Mouse (Mus musculus) embryo, embryonic 11 days (tissue): ENCODE results near the gene Cadm3.

ENCODE experiments used
- DNase-seq: peaks from one replicate; pipeline ENCODE4 v3.0.0-alpha.2; 2015

Cadm3 gene

DNA sequence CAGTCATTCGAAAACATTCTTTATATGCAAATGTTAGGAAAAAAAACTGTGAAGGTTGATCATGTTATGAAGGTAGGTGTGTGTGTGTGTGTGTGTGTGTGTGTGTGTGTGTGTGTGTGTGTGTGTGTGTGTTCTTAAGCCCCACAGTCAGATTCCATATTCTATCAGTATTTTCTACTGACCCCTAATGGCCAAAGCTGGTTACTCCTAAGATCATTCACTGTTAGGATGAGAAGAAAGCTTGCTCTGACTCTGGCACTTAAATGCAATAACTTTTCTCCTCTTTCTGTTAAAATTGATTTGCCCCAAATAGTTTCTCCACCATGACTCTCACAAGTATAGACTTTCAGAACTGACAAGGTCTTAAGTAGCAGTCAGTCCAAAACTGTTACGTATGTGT is 10.8 kb downstream of the Cadm3 start:
- peak; percentile 15 for DNase-seq

DNA sequence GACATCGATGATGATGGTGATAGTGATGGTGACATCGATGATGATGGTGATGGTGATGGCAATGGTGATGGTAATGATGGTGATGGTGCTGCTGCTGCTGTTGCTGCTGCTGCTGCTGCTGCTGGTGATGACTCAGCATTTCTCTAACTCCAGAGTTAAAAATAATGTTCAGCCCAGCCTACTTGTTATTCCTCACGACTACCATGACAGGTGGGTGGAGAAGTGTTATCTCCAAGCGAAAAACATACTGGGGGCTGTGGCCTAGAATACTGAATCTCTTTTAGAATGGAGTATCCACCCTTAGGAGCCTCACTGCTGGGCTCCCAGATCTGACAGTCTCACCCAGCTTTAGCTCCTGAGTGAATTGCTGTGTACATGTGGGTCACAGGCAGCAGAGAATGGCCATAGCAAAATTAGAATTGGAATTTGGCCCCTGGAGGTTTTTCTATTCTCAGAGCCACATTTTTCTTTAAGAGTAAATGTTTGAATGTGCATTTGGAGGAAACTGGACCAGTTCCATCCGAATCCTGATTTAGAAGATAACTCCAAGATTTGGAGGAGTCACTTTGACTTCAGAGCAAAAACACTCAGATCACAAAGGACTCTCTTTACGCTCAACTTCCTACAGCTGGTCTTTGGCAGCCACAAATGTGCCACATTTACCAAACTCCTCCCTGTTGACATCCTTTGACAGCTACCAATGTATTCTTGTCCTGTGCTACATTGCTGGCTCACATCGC is 12.2 kb downstream of the Cadm3 start:
- no peak for DNase-seq

DNA sequence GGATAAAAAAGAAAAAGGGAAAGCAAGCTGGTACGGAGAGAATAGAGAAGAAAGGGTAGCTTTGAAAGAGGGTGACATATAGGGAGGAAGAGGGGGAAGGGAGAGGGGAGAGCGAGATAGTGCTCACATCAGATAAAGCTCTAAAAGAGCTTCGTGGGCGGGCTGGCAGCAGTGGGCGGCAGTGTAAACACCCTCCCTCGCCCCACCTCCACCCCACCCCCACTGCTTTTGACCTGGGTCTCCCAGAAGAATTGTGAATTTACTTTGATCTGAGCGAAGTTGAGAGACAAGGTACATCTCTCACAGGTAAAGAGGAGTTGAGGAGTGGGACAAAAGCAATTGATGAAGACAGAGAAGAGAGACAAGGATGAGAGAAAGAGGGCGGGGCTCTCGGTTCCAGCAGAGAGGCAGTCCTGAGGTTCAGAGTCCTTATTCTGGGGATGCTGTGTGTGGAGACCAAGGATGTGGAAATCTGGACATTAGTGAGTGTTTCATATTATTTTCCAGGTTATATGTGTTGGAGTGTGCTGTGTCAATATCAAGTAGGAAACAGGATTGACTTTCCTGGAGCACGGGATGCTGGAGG is 17.0 kb downstream of the Cadm3 start, which contains the start of gene Aim2:
Aim2 (plus strand) TSS at position 508 of the 586 bp plus-strand sequence.
- DNase-seq = peak; percentile 35

DNA sequence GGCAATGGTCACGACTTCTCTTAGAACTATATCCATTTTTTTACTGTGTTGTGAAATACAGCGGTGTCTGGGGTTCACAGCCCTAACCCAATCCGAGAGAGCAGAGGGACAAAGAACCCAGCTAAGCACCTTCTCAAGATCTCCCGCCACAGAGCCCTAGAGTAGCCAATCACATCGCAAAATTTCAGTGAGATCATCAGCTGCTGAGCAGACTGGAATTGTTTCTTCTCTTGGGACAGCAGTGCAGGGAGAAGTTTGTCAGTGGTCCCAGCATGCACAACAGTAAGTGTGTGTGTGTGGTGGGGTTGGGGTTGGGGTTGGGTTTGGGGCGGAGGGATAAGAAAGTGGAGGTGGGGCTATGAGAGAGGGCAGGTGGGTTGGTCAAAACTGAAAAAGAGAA is 17.5 kb downstream of the Cadm3 start:
- DNase-seq = peak; percentile 83

DNA sequence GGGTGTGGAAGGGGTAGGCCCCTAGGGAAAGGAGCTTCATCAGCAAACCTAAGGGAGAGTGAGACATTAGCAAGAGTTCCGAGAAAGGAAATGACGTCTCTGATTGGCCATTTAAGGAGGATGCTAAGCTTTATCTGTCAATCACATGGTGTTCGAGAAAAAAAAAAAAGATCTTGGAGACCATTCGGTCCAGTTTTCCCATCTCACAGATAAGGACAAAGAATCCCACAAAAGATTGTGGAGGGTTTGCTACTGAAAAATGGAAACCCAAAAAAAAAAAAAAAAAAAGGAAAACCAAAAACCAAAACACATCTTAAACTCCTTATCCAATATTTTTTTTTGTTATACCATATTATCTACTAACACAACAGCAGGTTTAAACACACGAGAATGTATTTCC is 18.3 kb downstream of the Cadm3 start:
- DNase-seq = no peak

DNA sequence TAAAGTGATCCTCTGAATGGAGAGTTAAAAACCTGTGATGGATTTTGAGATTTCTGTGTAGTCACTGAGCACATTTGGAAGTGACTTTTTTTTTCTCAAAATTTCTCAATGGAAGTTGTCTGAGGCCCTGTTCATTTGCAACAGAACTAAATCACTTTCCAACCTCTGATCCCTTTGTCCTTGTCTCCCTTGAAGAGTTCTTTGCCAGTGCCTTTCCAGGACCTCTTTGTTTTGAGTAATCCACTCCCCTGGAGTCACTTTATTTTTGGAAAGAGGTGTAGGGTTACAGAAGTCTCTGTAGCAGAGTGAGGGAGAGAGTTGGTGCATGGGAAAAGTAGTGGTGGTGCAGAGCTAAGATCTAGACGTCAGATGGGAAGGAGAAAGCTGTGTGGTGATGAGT is 19.0 kb downstream of the Cadm3 start:
- no peak for DNase-seq

DNA sequence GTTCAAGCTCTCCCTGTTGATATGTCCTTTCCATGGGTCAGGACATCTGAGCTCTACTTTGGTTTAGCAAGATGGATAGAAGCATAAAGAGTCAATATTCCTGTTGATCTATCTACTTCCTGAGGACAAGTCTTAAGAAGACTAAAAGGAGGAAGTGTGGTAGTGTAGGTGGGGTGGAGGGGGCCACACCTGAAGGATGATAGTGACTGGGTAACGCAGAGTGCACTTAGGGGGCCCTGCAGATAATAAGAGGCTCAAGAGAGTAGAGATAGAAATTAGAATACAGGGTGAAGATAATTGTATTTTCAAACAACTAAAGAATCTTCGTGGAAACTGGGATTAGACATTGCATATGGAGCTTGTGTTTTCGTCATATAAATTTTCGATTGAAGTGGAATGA is 22.4 kb downstream of the Cadm3 start:
- DNase-seq = no peak

DNA sequence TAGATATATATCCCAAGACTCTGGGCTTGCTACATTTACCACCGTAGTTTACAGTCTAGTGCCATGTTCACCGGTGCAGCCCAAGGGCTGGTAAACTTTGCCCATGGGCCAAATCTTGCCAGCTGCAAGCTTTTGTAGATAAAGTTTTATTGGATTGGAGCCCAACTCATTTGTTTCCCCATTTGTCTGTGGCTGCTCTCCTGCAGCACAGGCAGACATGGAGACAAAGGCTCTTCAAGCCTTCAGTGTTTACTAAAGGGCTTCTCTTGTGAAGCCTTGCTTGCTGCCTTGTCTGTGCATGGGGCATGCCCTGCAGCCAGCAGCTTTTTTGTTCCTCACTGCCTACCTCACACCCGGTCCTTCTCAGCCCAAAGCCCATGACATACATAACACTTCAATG is 23.6 kb downstream of the Cadm3 start:
- DNase-seq = no peak

DNA sequence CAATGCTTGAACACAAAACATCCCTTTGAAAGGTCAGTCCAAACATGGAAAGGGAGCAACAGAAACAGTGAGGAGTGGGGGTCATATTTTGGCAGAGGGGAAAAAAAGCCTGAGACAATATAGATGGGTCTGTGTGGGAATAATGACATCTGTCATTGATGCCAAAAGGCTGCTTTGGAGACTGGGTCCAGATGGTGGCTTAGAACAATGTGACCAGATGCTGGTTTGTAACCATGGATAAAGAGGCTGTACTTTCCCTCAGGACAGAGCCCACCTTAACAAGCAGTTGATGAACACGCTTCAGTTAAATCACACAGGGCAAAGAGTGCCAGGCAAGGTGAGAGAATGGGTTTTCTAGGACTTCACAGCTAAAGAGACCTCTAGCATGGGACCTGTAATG is 25.1 kb downstream of the Cadm3 start:
- no peak for DNase-seq

DNA sequence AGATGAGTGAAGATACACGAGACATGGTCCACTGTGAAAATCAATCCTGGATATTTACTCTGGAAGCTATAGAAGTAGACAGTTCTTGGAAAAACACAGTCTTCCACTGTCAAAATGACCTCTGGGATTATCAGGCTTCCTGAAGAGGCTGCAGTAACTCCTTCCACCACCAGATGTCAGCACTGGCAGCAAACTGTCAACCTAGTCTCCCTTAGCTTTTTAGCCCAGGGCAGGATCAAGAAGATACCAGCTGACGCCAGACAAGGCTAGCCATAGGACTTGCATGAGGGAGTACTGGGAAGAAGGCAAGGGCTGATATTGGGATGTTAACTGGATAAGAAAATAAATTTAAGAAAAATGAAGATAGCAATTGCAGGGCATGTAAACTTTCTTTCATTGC is 28.0 kb downstream of the Cadm3 start:
- DNase-seq = peak; percentile 78

DNA sequence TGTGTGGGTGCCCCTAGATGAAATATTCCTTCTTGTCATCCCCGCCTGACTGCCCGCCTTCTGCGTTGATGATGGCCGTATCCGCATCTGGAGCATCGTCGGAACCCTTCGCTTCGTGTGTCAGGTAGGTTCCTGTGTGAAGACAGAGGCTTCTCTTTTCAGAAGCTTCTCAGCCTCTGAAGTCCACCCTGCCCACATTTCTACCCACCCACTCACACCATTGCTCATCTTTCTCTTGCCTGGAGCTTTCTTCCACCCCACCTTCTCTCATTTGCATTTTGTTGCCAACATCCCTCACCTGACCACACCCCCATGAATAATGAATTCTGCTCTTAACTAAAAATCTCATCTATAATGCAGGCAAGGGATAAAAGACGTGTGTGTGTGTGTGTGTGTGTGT is 30.5 kb downstream of the Cadm3 start:
- no peak for DNase-seq

DNA sequence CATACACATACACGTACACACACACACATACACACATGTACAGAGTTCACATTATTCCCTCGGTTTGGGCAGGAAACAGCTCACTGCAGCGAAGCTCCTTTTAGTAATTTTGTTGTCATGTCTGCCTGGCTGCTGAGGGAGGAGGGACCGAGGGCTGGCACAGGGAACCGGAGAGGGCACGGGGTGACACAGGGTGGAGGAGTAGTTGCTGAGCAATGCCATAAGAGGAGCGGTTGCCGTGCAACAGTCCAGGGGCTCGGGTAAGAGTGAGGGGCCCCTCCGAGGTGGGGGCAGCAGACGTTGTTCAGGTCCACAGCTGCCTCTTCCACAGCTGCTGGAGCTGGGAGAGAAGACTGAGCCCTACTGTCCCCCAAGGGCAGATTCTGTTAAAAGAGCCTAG is 31.6 kb downstream of the Cadm3 start:
- no peak for DNase-seq

DNA sequence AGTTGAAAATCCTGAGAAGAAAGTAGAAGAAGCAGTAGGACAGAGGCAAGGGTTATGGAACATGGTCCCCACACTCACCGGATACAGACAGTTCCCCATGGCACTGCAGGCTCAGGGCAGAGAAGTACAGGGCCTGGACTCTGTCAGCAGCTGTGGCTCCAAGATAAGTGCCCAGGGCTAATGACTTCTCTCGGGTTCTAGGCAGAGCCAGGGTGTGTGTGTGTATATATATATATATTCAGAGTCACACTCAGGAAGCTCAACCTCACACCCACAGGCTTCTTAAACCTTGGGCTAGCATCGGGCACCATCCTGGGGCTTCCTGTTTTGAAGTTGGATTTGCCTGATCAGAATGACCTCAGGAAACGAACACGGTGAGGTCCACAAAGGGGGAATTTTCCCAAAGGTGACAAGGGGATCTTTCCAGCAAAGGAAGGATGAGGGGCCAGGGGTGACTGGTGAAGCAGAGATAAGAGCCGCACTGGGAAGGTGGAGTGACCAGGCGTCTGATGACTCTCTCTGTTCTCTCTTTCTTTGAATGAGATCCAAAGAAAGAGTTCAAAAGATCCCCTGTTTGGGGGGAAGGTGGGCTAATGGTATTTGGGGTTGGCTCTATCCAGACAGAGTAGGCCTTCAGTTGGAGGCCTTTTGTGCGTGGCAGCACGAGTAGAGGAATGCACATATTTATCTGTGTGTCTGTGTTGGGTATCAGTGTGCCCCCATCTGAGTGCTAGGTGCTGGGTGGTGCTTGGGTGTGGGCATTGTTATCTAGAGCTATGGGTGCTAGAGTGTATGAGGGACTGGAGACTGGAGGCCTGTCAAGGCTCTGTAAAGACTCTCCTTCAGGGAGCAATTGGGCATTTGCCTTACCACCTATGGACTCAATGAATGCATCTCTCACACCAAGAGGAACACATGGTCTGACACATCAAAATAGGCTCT is 33.9 kb downstream of the Cadm3 start, which contains the start of gene Ackr1:
Ackr1 (minus strand) TSS at position 439 of the 942 bp plus-strand sequence.
- no peak for DNase-seq

DNA sequence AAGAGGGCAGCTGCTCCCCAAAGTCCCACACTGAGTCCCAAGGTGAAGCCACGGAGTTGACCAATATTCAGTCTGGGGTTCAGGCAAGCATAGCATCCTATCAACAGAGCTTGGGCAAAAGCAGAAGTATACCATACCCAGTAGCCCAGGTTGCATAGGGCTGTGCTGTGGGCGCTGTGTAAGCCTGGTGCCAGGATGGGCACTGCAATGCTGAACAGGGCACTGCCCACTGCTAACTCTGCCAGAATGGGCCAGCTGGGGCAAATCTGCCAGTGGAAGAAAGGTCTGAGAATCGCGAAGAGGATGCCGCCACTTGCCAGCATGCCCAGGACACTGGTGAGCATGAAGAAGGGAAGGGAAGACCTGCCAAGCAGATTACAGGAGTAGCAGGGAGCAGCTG is 35.1 kb downstream of the Cadm3 start:
- no peak for DNase-seq

DNA sequence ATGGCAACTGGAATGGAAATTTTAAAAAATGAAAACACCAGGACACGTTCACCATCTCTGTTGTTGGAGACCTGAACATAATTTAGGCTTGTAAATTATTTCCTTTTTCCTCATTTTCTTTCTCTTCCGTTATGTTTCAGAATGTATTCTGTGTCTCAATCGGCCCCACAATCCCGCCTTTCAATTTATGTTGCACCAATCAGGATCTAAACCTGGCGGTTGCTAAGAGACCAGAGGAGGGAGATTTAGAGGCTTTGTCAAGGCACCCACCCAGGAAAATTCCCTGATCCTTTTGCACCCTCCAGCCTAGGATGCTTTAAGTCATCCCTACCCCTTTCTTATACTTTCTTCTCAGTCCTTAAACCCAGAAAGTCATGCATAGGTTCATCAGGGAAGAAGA is 37.8 kb downstream of the Cadm3 start:
- DNase-seq = no peak

DNA sequence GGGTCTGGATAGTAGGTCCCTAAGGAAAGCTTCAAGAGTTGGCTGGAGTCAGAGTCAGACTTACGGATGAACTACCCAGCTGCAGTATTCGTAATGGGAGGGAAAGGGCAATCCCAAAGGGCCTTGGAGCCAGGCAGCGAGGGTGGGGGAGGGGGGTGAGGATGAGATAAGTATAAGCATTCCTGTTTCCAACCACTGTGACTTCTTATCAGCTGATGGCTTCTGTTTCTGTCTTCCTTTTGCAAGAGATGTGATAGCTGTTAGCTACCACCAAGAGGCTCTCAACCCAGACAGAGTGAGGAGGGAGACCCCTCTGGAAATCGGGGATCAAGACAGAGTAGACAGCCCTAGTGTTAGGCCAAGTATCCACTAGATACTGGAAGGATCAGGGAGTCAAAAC is 38.3 kb downstream of the Cadm3 start:
- DNase-seq = no peak

DNA sequence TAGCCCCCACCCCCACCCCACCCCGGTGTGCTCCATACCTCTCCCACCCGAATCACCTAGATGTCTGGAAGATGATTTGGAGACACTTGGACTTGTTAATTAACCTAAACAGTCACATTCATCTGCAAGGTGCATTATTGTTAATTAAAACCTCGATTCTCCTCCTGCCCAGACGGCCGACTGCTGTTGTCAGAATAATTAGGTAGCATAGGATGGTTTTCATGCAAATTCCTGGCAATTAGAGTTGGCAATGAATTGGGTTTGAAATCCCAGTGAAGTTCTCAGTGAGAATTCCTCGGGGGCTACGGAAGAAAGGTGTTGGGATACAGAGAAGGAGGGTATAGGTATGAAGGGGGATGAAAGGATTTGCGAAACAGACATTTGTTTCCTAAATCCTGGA is 39.0 kb downstream of the Cadm3 start:
- no peak for DNase-seq

DNA sequence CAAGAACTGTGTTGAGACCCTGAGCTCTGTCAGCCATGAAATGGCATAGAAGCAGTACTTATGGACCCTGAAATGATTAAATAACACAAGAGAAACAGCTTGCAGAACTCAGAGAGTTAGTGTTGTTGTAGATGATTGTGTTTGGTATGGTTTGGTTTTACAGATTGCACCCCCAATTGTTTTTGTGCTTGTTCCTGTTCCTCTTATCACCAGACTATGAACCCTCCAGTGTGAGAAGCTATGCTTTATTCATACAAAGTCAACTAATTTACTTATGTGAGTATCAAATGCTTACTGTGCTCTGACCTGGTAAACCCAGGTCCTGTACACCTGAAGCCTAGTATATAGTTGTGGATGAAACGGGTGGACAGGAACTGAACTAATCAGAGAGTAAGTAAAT is 40.9 kb downstream of the Cadm3 start:
- no peak for DNase-seq

DNA sequence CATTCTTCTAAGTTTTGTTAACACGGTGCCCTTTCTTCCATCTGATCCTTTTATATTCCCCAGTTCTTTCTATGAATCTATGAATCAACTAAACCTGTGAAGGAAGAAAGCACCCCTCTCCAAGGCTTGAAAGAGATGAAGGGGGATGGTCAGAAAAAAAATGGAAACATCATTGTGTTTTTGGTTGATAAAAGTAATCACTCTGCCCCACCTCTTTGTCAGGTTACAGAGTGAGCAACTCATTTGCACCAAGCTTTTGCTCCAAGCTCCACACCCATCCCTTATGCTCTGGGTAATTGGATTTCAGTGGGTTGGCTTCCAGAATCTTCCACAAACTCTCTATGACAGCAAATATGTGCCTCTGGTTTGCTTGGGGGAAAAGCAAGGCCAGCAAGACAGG is 42.1 kb downstream of the Cadm3 start:
- no peak for DNase-seq

DNA sequence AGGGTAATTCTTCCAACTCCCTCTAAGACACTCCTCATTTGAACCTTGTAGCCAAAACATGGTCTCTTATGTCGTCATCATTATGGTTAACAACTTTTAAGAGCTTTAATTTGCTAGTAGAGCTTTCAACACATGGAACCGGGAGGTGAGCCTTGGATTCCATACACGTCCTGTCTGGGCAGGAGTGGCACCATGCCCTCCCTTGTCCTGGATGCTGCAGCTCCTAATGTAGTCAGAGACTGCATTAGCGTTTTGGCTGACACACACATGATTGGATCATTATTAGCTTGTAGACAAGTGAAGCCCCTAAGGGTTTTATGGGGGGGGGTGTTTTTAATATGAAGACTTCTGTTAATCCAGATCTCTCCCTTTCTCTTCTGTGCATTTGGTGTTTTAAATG is 42.5 kb downstream of the Cadm3 start:
- no peak for DNase-seq

DNA sequence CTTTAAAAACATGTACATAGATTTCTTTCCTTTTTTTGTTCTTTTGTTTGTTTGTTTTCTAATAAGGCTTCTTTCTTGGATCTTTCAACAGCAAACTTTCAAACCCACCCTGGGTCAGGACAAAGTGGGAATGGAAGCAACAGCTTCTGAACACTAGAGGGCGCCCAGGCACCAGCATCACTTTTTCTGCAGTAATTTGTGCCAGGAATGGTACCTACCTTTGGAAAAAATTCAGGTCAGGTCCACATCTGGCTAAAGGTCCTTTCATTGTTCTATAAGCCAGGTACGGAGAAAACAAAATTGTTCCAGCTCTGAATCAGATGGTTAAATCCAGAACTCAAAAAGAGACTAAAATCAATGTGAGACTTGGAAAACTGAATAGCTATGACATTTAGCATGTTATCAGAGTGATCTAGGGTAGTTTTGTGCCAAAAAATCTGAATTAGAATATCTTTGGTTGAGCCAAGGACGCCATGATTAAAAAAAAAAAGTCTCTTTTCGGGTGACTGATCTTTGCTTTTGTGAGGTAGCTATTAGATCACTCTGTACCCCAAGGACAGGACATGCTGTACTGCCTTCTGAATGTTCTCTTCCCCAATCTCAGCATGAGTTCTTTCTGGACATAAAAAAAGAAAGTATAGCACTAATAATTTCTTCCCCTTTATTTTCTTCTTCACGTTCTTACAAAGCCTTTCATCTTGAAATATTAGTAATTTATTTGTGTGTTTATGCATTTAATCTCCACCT is 43.5 kb downstream of the Cadm3 start:
- peak; percentile 58 for DNase-seq

DNA sequence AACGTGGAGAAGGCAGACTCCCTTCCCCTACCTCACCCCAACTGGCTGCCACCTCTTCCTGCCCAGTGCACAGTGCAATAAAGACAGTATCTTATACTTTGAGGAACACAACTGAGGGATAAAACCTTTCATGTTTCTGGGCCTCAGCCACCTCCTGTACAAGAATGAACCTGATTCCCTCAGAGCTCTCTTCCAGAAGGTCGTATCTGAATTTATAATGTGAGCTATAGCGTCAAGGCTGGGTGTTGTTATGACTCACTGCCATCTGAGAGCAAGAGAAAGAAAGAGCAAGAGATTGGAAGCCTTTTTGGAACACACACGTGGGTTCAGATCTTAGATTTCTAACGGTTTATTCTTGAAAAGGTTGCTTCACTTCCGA is 45.3 kb downstream of the Cadm3 start:
- no peak for DNase-seq
